Mouse (Mus musculus): ENCODE results near the gene Prm2. TPM values are rescaled to one million over a fixed set of nuclear protein-coding genes. Genes with fewer than 3 reads are reported as not detected.

Gene Prm2
- polyA plus RNA-seq, 1 experiment from 2014 or later = not detected

DNA sequence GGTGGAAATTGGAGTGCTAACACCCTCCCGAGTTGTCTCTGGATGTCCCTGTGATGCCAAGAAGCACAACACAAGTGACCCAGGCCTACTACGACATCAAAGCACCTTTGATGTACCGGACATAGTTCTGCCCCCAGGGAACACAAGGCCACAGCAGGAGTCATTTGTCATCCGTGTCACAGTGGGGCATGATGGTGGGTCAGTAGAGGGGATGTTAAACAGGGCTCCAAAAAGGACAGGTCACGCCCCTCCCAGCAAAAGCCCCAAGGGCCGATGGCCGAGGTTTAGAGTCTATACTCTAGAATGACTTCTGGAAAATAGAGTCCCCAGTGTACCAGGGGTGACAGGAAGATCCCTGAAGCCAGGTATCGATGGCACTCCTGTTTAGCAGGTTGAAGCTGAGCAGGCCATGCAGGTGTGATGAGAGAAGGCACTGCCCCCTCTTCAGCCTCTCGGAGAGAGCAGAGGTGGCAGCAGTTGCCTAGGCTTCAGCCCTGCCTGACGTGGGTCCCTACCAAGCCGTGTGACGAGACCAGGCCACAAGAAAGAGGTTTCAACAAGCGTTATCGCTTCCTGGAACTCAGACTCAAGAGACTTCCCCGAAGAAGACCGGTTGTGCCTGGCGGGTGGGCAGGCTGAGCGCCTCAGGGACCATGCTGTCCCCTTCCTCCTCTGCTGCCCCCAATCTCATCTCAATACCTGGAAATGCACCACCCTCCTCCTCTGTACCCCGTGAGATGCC is 24.0 kb downstream of the Prm2 start:
- ATAC-seq (ENCODE audit: low read depth) = no peak
- no peaks in the 10 kb centered on the region for H3K36me3 ChIP-seq (ENCODE audit: control insufficient read depth, insufficient read depth, low read length)
- no peaks in the 10 kb centered on the region for H3K27me3 ChIP-seq (ENCODE audit: control insufficient read depth, insufficient read depth, low read length)
- H3K9me3 ChIP-seq (ENCODE audit: control insufficient read depth, low read length) = no peaks in the 10 kb centered on the region
- H3K27ac ChIP-seq (ENCODE audit: low read depth, low read length) = no peak overlapping the region
- no peak overlapping the region for H3K4me3 ChIP-seq (ENCODE audit: low read depth, low read length)
- H3K4me2 ChIP-seq (ENCODE audit: low read depth, low read length) = no peak overlapping the region
- WGBS = 45% methylated on average over 19 of the region's 19 CpGs
- no peak overlapping the region for H3K9ac ChIP-seq (replicated peaks; ENCODE audit: low read depth, low read length)
- H3K4me1 ChIP-seq (ENCODE audit: control insufficient read depth, insufficient read depth, low read length) = no peaks in the 10 kb centered on the region

DNA sequence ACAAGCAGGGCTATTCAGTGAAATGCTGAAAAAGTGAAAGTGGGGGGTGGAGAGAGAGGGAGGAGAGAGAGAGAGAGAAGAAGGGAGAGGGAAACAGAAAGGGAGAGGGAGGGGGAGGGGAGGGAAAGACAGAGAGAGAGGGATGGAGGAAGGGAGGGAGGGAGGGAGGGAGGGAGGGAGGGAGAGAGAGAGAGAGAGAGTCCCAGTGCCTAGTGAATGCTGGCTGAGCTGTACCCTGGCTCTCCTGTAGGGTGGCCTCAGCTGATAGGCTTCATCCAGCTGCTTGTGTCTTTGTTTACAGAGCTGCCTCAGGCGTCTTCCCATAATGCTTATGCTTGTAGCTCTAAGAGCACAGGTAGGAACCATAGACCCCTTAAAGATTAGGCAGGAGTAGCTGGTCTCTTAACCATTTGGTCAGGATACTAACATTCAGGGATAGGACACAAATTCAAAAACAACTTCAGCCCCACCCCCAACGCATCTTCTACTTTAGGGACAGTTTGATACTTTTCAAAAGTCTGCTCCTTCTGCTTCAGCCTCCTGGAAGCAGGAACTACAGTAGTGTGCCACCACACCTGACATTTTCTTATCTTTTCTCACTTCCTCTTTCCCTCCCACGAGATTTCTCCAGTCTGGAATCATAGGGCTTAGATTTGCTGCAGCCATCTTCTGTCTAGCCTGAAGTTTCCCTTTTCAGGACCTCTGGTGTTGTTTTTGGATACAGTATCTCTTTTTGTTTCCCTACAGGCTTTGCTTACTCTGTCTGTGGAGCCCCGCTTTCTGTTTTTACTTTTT is 25.2 kb downstream of the Prm2 start:
- no peak overlapping the region for H3K9ac ChIP-seq (replicated peaks; ENCODE audit: low read depth, low read length)
- WGBS = 56% methylated on average over 4 of the region's 4 CpGs
- H3K27me3 ChIP-seq (ENCODE audit: control insufficient read depth, insufficient read depth, low read length) = no peaks in the 10 kb centered on the region
- ATAC-seq (ENCODE audit: low read depth) = peak; percentile 41; the same call in 1 of the 2 replicates
- no peaks in the 10 kb centered on the region for H3K9me3 ChIP-seq (ENCODE audit: control insufficient read depth, low read length)
- H3K4me2 ChIP-seq (ENCODE audit: low read depth, low read length) = no peak overlapping the region
- H3K4me3 ChIP-seq (ENCODE audit: low read depth, low read length) = no peak overlapping the region
- H3K36me3 ChIP-seq (ENCODE audit: control insufficient read depth, insufficient read depth, low read length) = no peaks in the 10 kb centered on the region
- no peaks in the 10 kb centered on the region for H3K4me1 ChIP-seq (ENCODE audit: control insufficient read depth, insufficient read depth, low read length)
- H3K27ac ChIP-seq (ENCODE audit: low read depth, low read length) = no peak overlapping the region

DNA sequence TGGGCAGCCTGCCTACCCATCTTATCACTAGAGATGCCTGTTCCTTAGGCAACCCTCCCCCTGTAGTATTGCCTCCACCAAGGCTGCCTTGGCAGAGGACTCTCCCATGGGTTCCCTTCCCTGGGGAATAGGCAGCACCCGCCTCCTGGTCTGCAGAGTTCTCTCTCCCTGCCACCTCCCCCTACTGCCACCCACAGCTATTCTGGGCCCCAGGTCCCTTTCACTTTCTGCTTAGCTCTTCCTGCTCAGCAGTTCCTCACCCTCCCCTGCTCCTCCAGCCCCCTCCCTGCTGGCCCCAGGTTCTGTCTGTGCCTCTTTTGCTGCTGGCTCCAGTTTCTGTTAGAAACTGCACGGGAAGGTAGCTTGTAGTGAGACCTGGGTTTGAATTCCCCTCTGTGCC is 26.3 kb downstream of the Prm2 start:
- H3K4me1 ChIP-seq (ENCODE audit: control insufficient read depth, insufficient read depth, low read length) = no peaks in the 10 kb centered on the region
- ATAC-seq (ENCODE audit: low read depth) = no peak
- no peaks in the 10 kb centered on the region for H3K36me3 ChIP-seq (ENCODE audit: control insufficient read depth, insufficient read depth, low read length)
- no peak overlapping the region for H3K4me2 ChIP-seq (ENCODE audit: low read depth, low read length)
- H3K9me3 ChIP-seq (ENCODE audit: control insufficient read depth, low read length) = no peaks in the 10 kb centered on the region
- WGBS = 66% methylated on average over 2 of the region's 2 CpGs
- H3K9ac ChIP-seq (replicated peaks; ENCODE audit: low read depth, low read length) = no peak overlapping the region
- H3K27ac ChIP-seq (ENCODE audit: low read depth, low read length) = no peak overlapping the region
- H3K27me3 ChIP-seq (ENCODE audit: control insufficient read depth, insufficient read depth, low read length) = no peaks in the 10 kb centered on the region
- no peak overlapping the region for H3K4me3 ChIP-seq (ENCODE audit: low read depth, low read length)

DNA sequence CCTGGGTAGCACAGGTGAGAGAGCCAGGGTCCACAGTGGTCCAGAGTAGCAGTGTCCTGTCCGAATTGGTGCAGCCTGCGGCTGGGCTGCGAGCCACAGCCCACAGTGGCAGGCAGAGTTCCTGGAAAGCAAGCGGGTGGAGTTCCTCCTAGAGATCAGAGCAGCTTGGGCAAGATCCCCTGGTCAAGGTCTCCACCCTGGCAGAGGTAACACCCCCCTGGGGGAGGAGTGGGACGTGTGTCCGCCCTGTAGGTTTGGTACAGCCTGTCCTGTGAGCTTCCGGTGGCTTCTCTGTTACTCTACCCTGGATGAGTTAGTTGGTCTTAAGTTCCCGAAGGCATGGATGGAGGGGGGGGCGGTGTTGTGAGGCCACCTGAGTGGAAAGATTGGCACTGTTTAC is 27.1 kb downstream of the Prm2 start:
- ATAC-seq (ENCODE audit: low read depth) = no peak
- no peaks in the 10 kb centered on the region for H3K4me1 ChIP-seq (ENCODE audit: control insufficient read depth, insufficient read depth, low read length)
- 70% methylated on average over 9 of the region's 9 CpGs for WGBS
- H3K9me3 ChIP-seq (ENCODE audit: control insufficient read depth, low read length) = no peaks in the 10 kb centered on the region
- H3K9ac ChIP-seq (replicated peaks; ENCODE audit: low read depth, low read length) = no peak overlapping the region
- H3K4me2 ChIP-seq (ENCODE audit: low read depth, low read length) = no peak overlapping the region
- no peaks in the 10 kb centered on the region for H3K27me3 ChIP-seq (ENCODE audit: control insufficient read depth, insufficient read depth, low read length)
- H3K27ac ChIP-seq (ENCODE audit: low read depth, low read length) = no peak overlapping the region
- no peak overlapping the region for H3K4me3 ChIP-seq (ENCODE audit: low read depth, low read length)
- H3K36me3 ChIP-seq (ENCODE audit: control insufficient read depth, insufficient read depth, low read length) = no peaks in the 10 kb centered on the region

DNA sequence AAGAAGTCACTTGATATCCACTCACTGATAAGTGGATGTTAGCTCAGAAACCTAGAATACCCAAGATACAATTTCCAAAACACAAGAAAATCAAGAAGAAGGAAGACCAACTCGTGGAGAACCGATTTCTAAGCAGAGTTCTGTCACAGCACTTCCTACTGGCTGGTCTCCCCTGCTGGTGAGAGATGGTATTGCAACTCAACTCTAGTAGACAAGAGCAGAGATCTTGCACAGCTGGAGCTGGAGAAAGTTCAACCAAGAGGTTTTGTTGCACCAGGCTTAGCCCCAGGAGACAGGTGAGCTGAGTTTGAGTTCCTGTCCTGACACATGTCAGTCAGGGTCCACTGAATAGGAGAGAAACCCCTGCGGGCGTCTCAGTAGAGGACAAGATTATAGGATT is 28.8 kb downstream of the Prm2 start:
- H3K27me3 ChIP-seq (ENCODE audit: control insufficient read depth, insufficient read depth, low read length) = no peaks in the 10 kb centered on the region
- 63% methylated on average over 4 of the region's 4 CpGs for WGBS
- no peaks in the 10 kb centered on the region for H3K9me3 ChIP-seq (ENCODE audit: control insufficient read depth, low read length)
- no peak overlapping the region for H3K9ac ChIP-seq (replicated peaks; ENCODE audit: low read depth, low read length)
- no peak for ATAC-seq (ENCODE audit: low read depth)
- H3K4me2 ChIP-seq (ENCODE audit: low read depth, low read length) = no peak overlapping the region
- no peak overlapping the region for H3K4me3 ChIP-seq (ENCODE audit: low read depth, low read length)
- H3K36me3 ChIP-seq (ENCODE audit: control insufficient read depth, insufficient read depth, low read length) = no peaks in the 10 kb centered on the region
- H3K27ac ChIP-seq (ENCODE audit: low read depth, low read length) = no peak overlapping the region
- H3K4me1 ChIP-seq (ENCODE audit: control insufficient read depth, insufficient read depth, low read length) = no peaks in the 10 kb centered on the region

DNA sequence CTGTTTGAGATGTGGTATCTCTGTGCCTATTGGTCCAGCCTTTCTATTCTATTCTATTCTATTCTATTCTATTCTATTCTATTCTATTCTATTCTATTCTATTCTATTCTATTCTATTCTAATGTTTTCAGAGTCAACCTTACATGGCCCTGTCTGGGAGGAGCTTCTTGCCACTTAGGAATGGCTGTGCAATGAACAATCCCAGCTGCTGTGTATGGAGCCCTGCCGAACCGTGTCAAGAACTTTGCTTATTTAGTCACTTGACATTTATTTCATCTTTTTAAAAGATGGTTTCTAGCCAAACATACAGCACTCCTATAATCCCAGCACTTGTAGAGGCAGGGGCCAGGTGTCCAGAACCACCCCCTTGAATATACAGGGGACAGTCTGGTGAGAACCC is 31.6 kb downstream of the Prm2 start:
- Histone ChIP-seq H3K4me3 (ENCODE audit: low read depth, low read length) (no peak overlapping the region), H3K4me1 (ENCODE audit: control insufficient read depth, insufficient read depth, low read length) (no peaks in the 10 kb centered on the region), H3K4me2 (ENCODE audit: low read depth, low read length) (no peak overlapping the region), H3K27ac (ENCODE audit: low read depth, low read length) (no peak overlapping the region), H3K9me3 (ENCODE audit: control insufficient read depth, low read length) (no peaks in the 10 kb centered on the region), H3K27me3 (ENCODE audit: control insufficient read depth, insufficient read depth, low read length) (no peaks in the 10 kb centered on the region), H3K9ac (replicated peaks; ENCODE audit: low read depth, low read length) (no peak overlapping the region), H3K36me3 (ENCODE audit: control insufficient read depth, insufficient read depth, low read length) (no peaks in the 10 kb centered on the region)
- no peak for ATAC-seq (ENCODE audit: low read depth)
- WGBS = 77% methylated on average over 2 of the region's 2 CpGs

DNA sequence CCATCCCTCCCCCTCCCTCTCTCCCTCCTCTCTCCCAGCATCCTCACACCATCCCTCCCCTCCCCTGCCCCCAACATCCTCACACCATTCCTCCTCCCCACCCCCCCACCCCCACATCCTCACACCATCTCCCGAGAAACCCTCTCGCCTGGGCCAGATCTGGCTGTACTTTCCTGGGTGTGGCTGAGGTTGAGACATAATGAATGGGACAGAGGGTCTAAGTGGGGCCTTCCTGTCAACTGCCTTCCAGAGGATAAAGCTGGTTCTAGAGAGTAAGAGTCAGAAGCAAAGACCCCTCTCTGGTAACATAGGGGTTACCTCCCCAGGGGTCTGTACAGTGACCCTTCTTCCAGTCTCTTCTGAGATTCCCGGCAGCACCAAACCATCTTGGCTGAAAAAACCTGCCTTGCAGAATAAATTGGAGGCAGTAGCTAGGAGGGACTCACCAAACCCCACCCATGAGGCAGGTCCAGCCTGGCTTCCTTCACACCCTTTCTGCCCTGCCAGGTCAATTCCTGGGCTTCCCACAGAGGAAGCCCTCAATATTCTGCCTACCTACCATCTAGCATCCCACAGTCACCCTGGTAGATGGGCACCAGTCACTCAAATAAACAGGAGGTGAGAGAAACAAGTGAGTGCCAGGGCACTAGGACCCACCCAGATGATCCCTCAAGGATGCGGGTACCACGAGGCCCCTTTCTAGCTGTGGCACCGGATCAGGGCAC is 32.2 kb downstream of the Prm2 start:
- no peak overlapping the region for H3K4me2 ChIP-seq (ENCODE audit: low read depth, low read length)
- H3K9ac ChIP-seq (replicated peaks; ENCODE audit: low read depth, low read length) = no peak overlapping the region
- no peaks in the 10 kb centered on the region for H3K27me3 ChIP-seq (ENCODE audit: control insufficient read depth, insufficient read depth, low read length)
- H3K4me3 ChIP-seq (ENCODE audit: low read depth, low read length) = no peak overlapping the region
- no peaks in the 10 kb centered on the region for H3K9me3 ChIP-seq (ENCODE audit: control insufficient read depth, low read length)
- H3K27ac ChIP-seq (ENCODE audit: low read depth, low read length) = no peak overlapping the region
- 71% methylated on average over 6 of the region's 6 CpGs for WGBS
- H3K36me3 ChIP-seq (ENCODE audit: control insufficient read depth, insufficient read depth, low read length) = no peaks in the 10 kb centered on the region
- no peak for ATAC-seq (ENCODE audit: low read depth)
- no peaks in the 10 kb centered on the region for H3K4me1 ChIP-seq (ENCODE audit: control insufficient read depth, insufficient read depth, low read length)

DNA sequence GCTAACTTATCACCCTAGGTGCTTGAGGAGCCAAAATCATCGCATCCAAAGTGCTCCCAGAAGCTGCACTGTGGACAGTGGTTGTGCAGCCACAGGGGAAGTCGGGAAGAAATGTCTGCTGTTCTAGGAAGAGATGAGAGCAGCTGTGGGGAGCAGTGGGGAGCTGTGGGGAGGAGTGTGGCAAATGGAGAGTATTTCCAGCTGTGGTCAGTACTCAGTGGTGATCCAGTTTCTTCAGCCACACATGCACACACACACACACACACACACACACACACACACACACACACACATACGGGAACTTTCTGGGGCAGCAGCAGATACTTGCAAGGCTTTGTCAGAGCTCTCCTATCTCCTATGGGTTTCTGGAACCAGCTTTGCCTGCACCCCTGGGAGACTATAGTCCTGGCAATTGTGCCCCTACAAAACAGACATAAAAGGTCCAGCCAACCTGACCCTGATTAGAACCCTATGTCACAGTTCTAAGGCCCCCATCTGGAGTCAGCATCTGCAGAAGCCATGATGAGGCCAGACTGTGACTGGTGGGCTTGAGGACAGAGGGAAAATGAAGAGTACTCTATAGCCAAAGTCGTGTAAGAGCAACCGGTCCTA is 33.3 kb downstream of the Prm2 start:
- no peaks in the 10 kb centered on the region for H3K27me3 ChIP-seq (ENCODE audit: control insufficient read depth, insufficient read depth, low read length)
- no peak overlapping the region for H3K9ac ChIP-seq (replicated peaks; ENCODE audit: low read depth, low read length)
- H3K4me3 ChIP-seq (ENCODE audit: low read depth, low read length) = no peak overlapping the region
- H3K4me1 ChIP-seq (ENCODE audit: control insufficient read depth, insufficient read depth, low read length) = no peaks in the 10 kb centered on the region
- ATAC-seq (ENCODE audit: low read depth) = no peak
- H3K27ac ChIP-seq (ENCODE audit: low read depth, low read length) = no peak overlapping the region
- no peaks in the 10 kb centered on the region for H3K9me3 ChIP-seq (ENCODE audit: control insufficient read depth, low read length)
- WGBS = 73% methylated on average over 5 of the region's 5 CpGs
- no peaks in the 10 kb centered on the region for H3K36me3 ChIP-seq (ENCODE audit: control insufficient read depth, insufficient read depth, low read length)
- H3K4me2 ChIP-seq (ENCODE audit: low read depth, low read length) = no peak overlapping the region

Data from neural tube, embryonic 14.5 days (tissue).